Mouse (Mus musculus): Measurements from ENCODE around the gene Qrich2. TPM values are rescaled to one million over a fixed set of nuclear protein-coding genes. Genes with fewer than 3 reads are reported as not detected.

The Qrich2 gene
- polyA plus RNA-seq, 1 experiment from 2014 or later: not detected

DNA sequence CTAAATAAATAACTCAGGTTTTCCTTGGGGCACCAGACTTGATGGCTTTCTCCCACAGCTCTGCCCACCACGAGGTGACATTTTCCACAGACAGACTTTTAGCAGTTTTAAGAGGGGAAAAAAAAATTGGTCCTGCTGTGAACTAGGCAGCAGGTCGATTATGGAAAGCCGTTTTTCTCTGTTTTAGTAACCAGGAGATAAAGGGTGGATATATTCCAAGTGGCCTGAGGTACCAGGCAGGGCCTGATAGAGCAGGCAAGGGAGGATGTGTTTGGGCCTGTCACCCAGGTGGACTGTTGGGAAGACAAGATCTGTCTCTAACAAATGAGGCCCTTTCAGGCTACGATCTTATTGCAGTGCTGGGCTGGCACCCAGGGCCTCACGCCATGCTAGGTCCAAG is 39.5 kb upstream of the Qrich2 start:
- Histone ChIP-seq H3K36me3 (ENCODE audit: control insufficient read depth, insufficient read depth) (no peaks in the 10 kb centered on the region), H3K9me3 (replicated peaks; ENCODE audit: control insufficient read depth, low read length) (no peaks in the 10 kb centered on the region), H3K27me3 (ENCODE audit: control insufficient read depth, insufficient read depth, low read depth, low read length) (no peaks in the 10 kb centered on the region), H3K4me3 (ENCODE audit: low read depth, low read length) (no peak overlapping the region), H3K27ac (ENCODE audit: low read length) (peak overlapping the region; percentile 95), H3K4me2 (ENCODE audit: low read depth, low read length) (peak overlapping the region; percentile 44; the same call in 1 of the 2 replicates), H3K4me1 (ENCODE audit: control insufficient read depth, low read depth, low read length) (peaks cover 26% of the 10 kb centered on the region), H3K9ac (ENCODE audit: low read depth, low read length) (peak overlapping the region; percentile 25)
- peak; percentile 49 for ATAC-seq (ENCODE audit: low read depth)
- WGBS (ENCODE audit: insufficient replicate concordance): 23% methylated on average over 5 of the region's 5 CpGs

GRCm38 (mm10) chr11:116504516-116504915 is 38.5 kb upstream of the Qrich2 start:
- Histone ChIP-seq H3K27me3 (ENCODE audit: control insufficient read depth, insufficient read depth, low read depth, low read length) (no peaks in the 10 kb centered on the region), H3K36me3 (ENCODE audit: control insufficient read depth, insufficient read depth) (no peaks in the 10 kb centered on the region), H3K27ac (ENCODE audit: low read length) (no peak overlapping the region), H3K9ac (ENCODE audit: low read depth, low read length) (no peak overlapping the region), H3K4me2 (ENCODE audit: low read depth, low read length) (no peak overlapping the region), H3K4me1 (ENCODE audit: control insufficient read depth, low read depth, low read length) (peaks cover 27% of the 10 kb centered on the region), H3K9me3 (replicated peaks; ENCODE audit: control insufficient read depth, low read length) (no peaks in the 10 kb centered on the region), H3K4me3 (ENCODE audit: low read depth, low read length) (no peak overlapping the region)
- 85% methylated on average over 17 of the region's 17 CpGs for WGBS (ENCODE audit: insufficient replicate concordance)
- ATAC-seq (ENCODE audit: low read depth): no peak

GRCm38 (mm10) chr11:116501005-116501746 is 35.1 kb upstream of the Qrich2 start:
- no peak overlapping the region for H3K4me2 ChIP-seq (ENCODE audit: low read depth, low read length)
- H3K9ac ChIP-seq (ENCODE audit: low read depth, low read length): no peak overlapping the region
- no peak overlapping the region for H3K27ac ChIP-seq (ENCODE audit: low read length)
- H3K4me1 ChIP-seq (ENCODE audit: control insufficient read depth, low read depth, low read length): peaks cover 17% of the 10 kb centered on the region
- no peaks in the 10 kb centered on the region for H3K9me3 ChIP-seq (replicated peaks; ENCODE audit: control insufficient read depth, low read length)
- ATAC-seq (ENCODE audit: low read depth): peak; percentile 41
- WGBS (ENCODE audit: insufficient replicate concordance): 22% methylated on average over 7 of the region's 7 CpGs
- H3K36me3 ChIP-seq (ENCODE audit: control insufficient read depth, insufficient read depth): no peaks in the 10 kb centered on the region
- no peak overlapping the region for H3K4me3 ChIP-seq (ENCODE audit: low read depth, low read length)
- H3K27me3 ChIP-seq (ENCODE audit: control insufficient read depth, insufficient read depth, low read depth, low read length): no peaks in the 10 kb centered on the region

GRCm38 (mm10) chr11:116499018-116499417 is 33.0 kb upstream of the Qrich2 start:
- Histone ChIP-seq H3K4me1 (ENCODE audit: control insufficient read depth, low read depth, low read length) (peaks cover 9% of the 10 kb centered on the region), H3K27me3 (ENCODE audit: control insufficient read depth, insufficient read depth, low read depth, low read length) (no peaks in the 10 kb centered on the region), H3K4me3 (ENCODE audit: low read depth, low read length) (no peak overlapping the region), H3K9ac (ENCODE audit: low read depth, low read length) (no peak overlapping the region), H3K36me3 (ENCODE audit: control insufficient read depth, insufficient read depth) (no peaks in the 10 kb centered on the region), H3K4me2 (ENCODE audit: low read depth, low read length) (peak overlapping the region; percentile 43; the same call in 1 of the 2 replicates), H3K27ac (ENCODE audit: low read length) (no peak overlapping the region), H3K9me3 (replicated peaks; ENCODE audit: control insufficient read depth, low read length) (no peaks in the 10 kb centered on the region)
- ATAC-seq (ENCODE audit: low read depth): no peak
- WGBS (ENCODE audit: insufficient replicate concordance): 47% methylated on average over 6 of the region's 6 CpGs

- 0 out of 2 replicates have a peak overlapping the region, but pooled peaks have one; percentile 0 for H3K4me3 ChIP-seq (ENCODE audit: low read depth, low read length)
- no peaks in the 10 kb centered on the region for H3K27me3 ChIP-seq (ENCODE audit: control insufficient read depth, insufficient read depth, low read depth, low read length)
- H3K4me1 ChIP-seq (ENCODE audit: control insufficient read depth, low read depth, low read length): peaks cover 9% of the 10 kb centered on the region
- no peak overlapping the region for H3K27ac ChIP-seq (ENCODE audit: low read length)
- WGBS (ENCODE audit: insufficient replicate concordance): 37% methylated on average over 31 of the region's 34 CpGs
- H3K9me3 ChIP-seq (replicated peaks; ENCODE audit: control insufficient read depth, low read length): no peaks in the 10 kb centered on the region
- no peaks in the 10 kb centered on the region for H3K36me3 ChIP-seq (ENCODE audit: control insufficient read depth, insufficient read depth)
- H3K4me2 ChIP-seq (ENCODE audit: low read depth, low read length): peak overlapping the region; percentile 43
- H3K9ac ChIP-seq (ENCODE audit: low read depth, low read length): no peak overlapping the region
- no peak for ATAC-seq (ENCODE audit: low read depth)
Observed at GRCm38 (mm10) chr11:116498596-116498995, 32.6 kb upstream of the Qrich2 start.

GRCm38 (mm10) chr11:116497313-116497712 is 31.3 kb upstream of the Qrich2 start:
- no peaks in the 10 kb centered on the region for H3K27me3 ChIP-seq (ENCODE audit: control insufficient read depth, insufficient read depth, low read depth, low read length)
- 19% methylated on average over 4 of the region's 4 CpGs for WGBS (ENCODE audit: insufficient replicate concordance)
- H3K36me3 ChIP-seq (ENCODE audit: control insufficient read depth, insufficient read depth): no peaks in the 10 kb centered on the region

GRCm38 (mm10) chr11:116494474-116495174 is 28.6 kb upstream of the Qrich2 start:
- Histone ChIP-seq H3K9me3 (replicated peaks; ENCODE audit: control insufficient read depth, low read length) (no peaks in the 10 kb centered on the region), H3K27me3 (ENCODE audit: control insufficient read depth, insufficient read depth, low read depth, low read length) (no peaks in the 10 kb centered on the region), H3K4me3 (ENCODE audit: low read depth, low read length) (no peak overlapping the region), H3K36me3 (ENCODE audit: control insufficient read depth, insufficient read depth) (no peaks in the 10 kb centered on the region), H3K4me1 (ENCODE audit: control insufficient read depth, low read depth, low read length) (peaks cover 6% of the 10 kb centered on the region), H3K4me2 (ENCODE audit: low read depth, low read length) (no peak overlapping the region), H3K27ac (ENCODE audit: low read length) (no peak overlapping the region), H3K9ac (ENCODE audit: low read depth, low read length) (no peak overlapping the region)
- 57% methylated on average over 13 of the region's 13 CpGs for WGBS (ENCODE audit: insufficient replicate concordance)
- no peak for ATAC-seq (ENCODE audit: low read depth)

More at GRCm38 (mm10) chr11:116497313-116497712, 31.3 kb upstream of the Qrich2 start:
- H3K27ac ChIP-seq (ENCODE audit: low read length): no peak overlapping the region
- no peak overlapping the region for H3K4me2 ChIP-seq (ENCODE audit: low read depth, low read length)
- peaks cover 9% of the 10 kb centered on the region for H3K4me1 ChIP-seq (ENCODE audit: control insufficient read depth, low read depth, low read length)
- ATAC-seq (ENCODE audit: low read depth): no peak
- H3K9ac ChIP-seq (ENCODE audit: low read depth, low read length): no peak overlapping the region
- no peaks in the 10 kb centered on the region for H3K9me3 ChIP-seq (replicated peaks; ENCODE audit: control insufficient read depth, low read length)
- no peak overlapping the region for H3K4me3 ChIP-seq (ENCODE audit: low read depth, low read length)

DNA sequence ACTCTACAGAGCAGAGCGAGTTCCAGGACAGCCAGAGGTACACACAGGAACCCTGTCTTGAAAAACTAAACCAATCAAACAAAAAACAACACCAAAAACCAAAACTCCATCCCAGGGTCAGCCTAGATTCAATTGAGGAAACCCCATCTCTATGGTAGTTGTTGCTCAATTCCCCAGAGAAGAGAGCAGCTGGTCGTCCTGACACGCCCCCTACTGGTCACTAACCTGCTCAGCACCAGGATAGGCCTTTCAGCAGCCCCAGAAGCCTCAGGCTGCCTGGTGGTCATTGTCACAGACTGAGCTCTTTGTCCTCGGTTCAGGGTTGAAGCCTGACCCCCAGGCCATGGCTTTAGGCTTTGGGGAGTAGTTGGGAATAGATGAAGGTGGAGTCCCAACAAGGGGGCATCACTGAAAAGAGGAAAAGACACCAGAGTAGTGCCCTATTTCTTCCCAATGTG is 27.8 kb upstream of the Qrich2 start, which contains the start of gene Prpsap1:
TSS of gene Prpsap1 (minus strand) at position 408 of the 458 bp plus-strand sequence.
- H3K36me3 ChIP-seq (ENCODE audit: control insufficient read depth, insufficient read depth): no peaks in the 10 kb centered on the region
- H3K4me3 ChIP-seq (ENCODE audit: low read depth, low read length): no peak within 1 kb of the TSS
- H3K9me3 ChIP-seq (replicated peaks; ENCODE audit: control insufficient read depth, low read length): no peaks in the 10 kb centered on the region
- no peak within 1 kb of the TSS for H3K27ac ChIP-seq (ENCODE audit: low read length)
- no peak within 1 kb of the TSS for H3K4me2 ChIP-seq (ENCODE audit: low read depth, low read length)
- ATAC-seq (ENCODE audit: low read depth): no peak
- H3K4me1 ChIP-seq (ENCODE audit: control insufficient read depth, low read depth, low read length): peaks cover 14% of the 10 kb centered on the region
- no peaks in the 10 kb centered on the region for H3K27me3 ChIP-seq (ENCODE audit: control insufficient read depth, insufficient read depth, low read depth, low read length)
- H3K9ac ChIP-seq (ENCODE audit: low read depth, low read length): no peak within 1 kb of the TSS
- WGBS (ENCODE audit: insufficient replicate concordance): 21% methylated on average over 4 of the region's 4 CpGs

DNA sequence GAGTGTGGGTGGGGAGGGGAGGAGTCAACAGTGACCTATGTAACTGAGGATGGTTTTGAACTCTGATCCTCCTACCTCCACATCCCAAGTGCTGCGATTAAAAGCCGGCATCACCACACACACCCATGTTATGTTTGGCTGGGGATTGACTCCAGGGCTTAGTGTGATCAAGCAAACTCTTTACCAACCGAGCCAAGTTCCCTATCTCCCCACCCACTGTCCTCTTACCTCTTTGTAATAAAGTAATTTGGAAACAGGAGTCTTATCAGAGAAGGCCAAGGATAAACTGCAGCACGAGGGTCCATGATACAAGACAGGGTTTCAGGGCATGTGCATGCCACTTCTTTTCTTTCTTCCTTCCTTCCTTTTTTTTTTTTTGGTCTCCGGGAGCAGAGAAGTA is 27.1 kb upstream of the Qrich2 start:
- H3K9ac ChIP-seq (ENCODE audit: low read depth, low read length): no peak overlapping the region
- no peak overlapping the region for H3K4me3 ChIP-seq (ENCODE audit: low read depth, low read length)
- H3K4me2 ChIP-seq (ENCODE audit: low read depth, low read length): no peak overlapping the region
- no peak overlapping the region for H3K27ac ChIP-seq (ENCODE audit: low read length)
- H3K27me3 ChIP-seq (ENCODE audit: control insufficient read depth, insufficient read depth, low read depth, low read length): no peaks in the 10 kb centered on the region
- H3K36me3 ChIP-seq (ENCODE audit: control insufficient read depth, insufficient read depth): no peaks in the 10 kb centered on the region
- H3K9me3 ChIP-seq (replicated peaks; ENCODE audit: control insufficient read depth, low read length): no peaks in the 10 kb centered on the region
- peaks cover 14% of the 10 kb centered on the region for H3K4me1 ChIP-seq (ENCODE audit: control insufficient read depth, low read depth, low read length)
- WGBS (ENCODE audit: insufficient replicate concordance): 45% methylated on average over 5 of the region's 5 CpGs
- ATAC-seq (ENCODE audit: low read depth): no peak
